Mouse (Mus musculus) heart, postnatal 0 days (tissue): Measurements from ENCODE around the gene Smg1. TPM values are rescaled to one million over a fixed set of nuclear protein-coding genes. Genes with fewer than 3 reads are reported as not detected.
"Not testable (repeated sequence)": the region's sequence is repeated elsewhere in the genome, so short reads cannot be mapped to it uniquely, and the experiment has no call there.

ENCODE experiments used
- ATAC-seq: fragments of 200-750 bp; cut with Nextera tagmentation; 2 replicates; pipeline ENCODE4 v1.8.0; 2017; ENCODE audit warnings: low read depth, moderate number of reproducible peaks, moderate library complexity; ENCODE audit not compliant: insufficient read depth
- DNase-seq: peaks from one replicate; pipeline ENCODE4 v3.0.0-alpha.2; 2016; ENCODE audit warnings: low spot score
- H3K27ac ChIP-seq: fragments of 300-500 bp; sonication (generic); 2 replicates; pipeline ENCODE4 v1.5.1; 2014; ENCODE audit warnings: low read depth, mild to moderate bottlenecking
- H3K27me3 ChIP-seq: fragments of 300-500 bp; sonication (generic); 2 replicates; pipeline ENCODE4 v1.6.1; 2014; ENCODE audit warnings: low read length, mixed read lengths; ENCODE audit not compliant: control insufficient read depth, insufficient read depth
- H3K36me3 ChIP-seq: fragments of 300-500 bp; sonication (generic); replicated peaks from 2 replicates; pipeline ENCODE4 v1.6.1; 2014; ENCODE audit warnings: low read length, mixed read lengths; ENCODE audit not compliant: control insufficient read depth, insufficient read depth
- H3K4me1 ChIP-seq: fragments of 300-500 bp; sonication (generic); 2 replicates; pipeline ENCODE4 v1.6.1; 2014; ENCODE audit warnings: antibody characterized with exemption; ENCODE audit not compliant: control insufficient read depth, insufficient read depth
- H3K4me2 ChIP-seq: fragments of 300-500 bp; sonication (generic); 2 replicates; pipeline ENCODE4 v1.6.1; 2014; ENCODE audit warnings: low read depth, mild to moderate bottlenecking, low read length, moderate library complexity
- H3K4me3 ChIP-seq: fragments of 300-500 bp; sonication (generic); 2 replicates; pipeline ENCODE4 v1.5.1; 2014; ENCODE audit warnings: low read depth, low read length
- H3K9ac ChIP-seq: fragments of 300-500 bp; sonication (generic); replicated peaks from 2 replicates; pipeline ENCODE4 v1.6.1; 2014; ENCODE audit warnings: low read depth, low read length, mixed read lengths
- H3K9me3 ChIP-seq: fragments of 300-500 bp; sonication (generic); replicated peaks from 2 replicates; pipeline ENCODE4 v1.6.1; 2016; ENCODE audit warnings: low read length; ENCODE audit not compliant: control insufficient read depth
- CTCF ChIP-seq: IDR thresholded peaks from 2 replicates; pipeline ENCODE4 v1.5.1; 2016; ENCODE audit warnings: antibody characterized with exemption, control low read depth, low read depth
- EP300 ChIP-seq: IDR thresholded peaks from 2 replicates; pipeline ENCODE4 v1.6.1; 2016; ENCODE audit warnings: antibody characterized with exemption, low read depth
- WGBS: fragments of 180-500 bp; shearing (Covaris S2); extraction: QIAGEN DNeasy Blood & Tissue Kit; methylation state at CpG from one replicate; pipeline ENCODE4 v1.1.7; 2014; 5-methylcytosine and 5-hydroxymethylcytosine counted together
- polyA plus RNA-seq: library from polyadenylated mRNA; unstranded; fragments of >200 nt; fragmentation: Nextera tagmentation; extraction: Ambion mirVana; gene quantifications from 2 replicates; pipeline ENCODE4 v1.2.1, GENCODE M21; 2015
- total RNA-seq: library from RNA; depleted of rRNA; stranded (reverse); fragments of >200 nt; gene quantifications from 2 replicates; pipeline ENCODE4 v1.2.3, GENCODE M21; 2014; ENCODE audit warnings: low replicate concordance

Smg1 gene
- total and polyA plus RNA-seq, 2 experiments from 2014 or later = 8.7 to 35.2 TPM

DNA sequence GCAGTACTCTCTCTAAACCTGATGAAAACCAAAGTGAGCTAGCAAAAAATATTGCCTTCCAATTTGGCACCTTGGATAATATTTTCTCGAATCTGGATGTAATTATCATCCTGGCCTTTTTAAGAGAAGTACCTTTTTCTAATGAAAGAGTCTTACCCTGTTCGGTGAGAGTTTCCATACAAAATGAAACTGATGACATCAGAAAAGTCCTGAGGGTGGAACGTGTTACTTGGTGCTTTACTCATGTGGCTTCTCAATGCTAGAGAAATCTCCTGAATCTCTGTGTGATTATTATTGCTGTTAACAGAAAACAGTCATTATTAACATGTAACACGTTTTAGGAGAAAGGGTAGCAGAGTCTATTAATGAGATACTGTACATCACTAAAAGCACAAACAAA is 57.6 kb downstream of the Smg1 start:
- H3K27ac ChIP-seq = no peak overlapping the region
- peaks cover 5% of the 10 kb centered on the region for H3K4me1 ChIP-seq
- WGBS = 89% methylated on average over 4 of the region's 4 CpGs
- no peak for ATAC-seq
- H3K4me2 ChIP-seq = no peak overlapping the region
- no peaks in the 10 kb centered on the region for H3K27me3 ChIP-seq
- H3K9me3 ChIP-seq = no peaks in the 10 kb centered on the region
- DNase-seq = no peak
- H3K4me3 ChIP-seq = no peak overlapping the region
- H3K9ac ChIP-seq = no peak overlapping the region
- peaks cover 66% of the 10 kb centered on the region for H3K36me3 ChIP-seq
- no peak for TF ChIP-seq EP300
- TF ChIP-seq CTCF = no peak

DNA sequence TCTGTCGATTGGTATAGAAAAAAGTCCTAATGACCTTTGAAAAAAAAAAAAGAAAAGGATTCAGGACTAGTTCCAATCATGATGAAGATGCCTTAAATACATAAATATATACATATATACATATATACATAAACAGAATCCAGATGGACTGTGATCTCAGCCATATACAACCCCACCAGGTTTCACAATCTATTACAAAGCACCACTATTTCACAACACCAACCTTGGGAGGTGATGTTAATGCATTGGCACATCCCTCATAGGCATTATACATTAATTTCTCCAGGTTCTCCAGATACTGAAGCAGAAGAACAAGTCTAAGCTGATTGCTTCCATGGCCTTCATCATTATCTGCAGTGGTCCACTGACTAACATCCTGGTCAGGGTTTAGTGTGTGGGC is 58.9 kb downstream of the Smg1 start:
- Histone ChIP-seq H3K4me3 (no peak overlapping the region), H3K36me3 (peaks cover 66% of the 10 kb centered on the region)

DNA sequence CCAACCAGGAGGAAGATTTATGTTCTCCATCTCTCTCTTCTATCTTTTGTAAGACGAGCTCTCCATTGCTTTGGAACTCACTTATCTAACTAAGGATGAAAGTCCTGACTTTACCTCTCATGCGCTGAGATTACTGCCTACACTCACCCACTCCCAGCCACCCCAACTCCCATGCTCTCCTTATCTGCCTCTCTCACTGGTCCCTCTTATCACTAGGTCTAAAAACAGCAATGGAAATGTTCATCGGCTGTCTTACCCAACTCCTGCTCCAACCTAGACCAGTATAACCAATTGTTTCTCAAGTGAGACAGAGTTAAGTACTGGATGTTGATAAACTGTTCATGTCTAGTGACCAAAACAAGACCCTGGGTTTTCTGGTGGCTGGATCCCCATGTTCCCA is 62.3 kb downstream of the Smg1 start:
- TF ChIP-seq EP300 = no peak
- no peak for TF ChIP-seq CTCF
- Histone ChIP-seq H3K9me3 (no peaks in the 10 kb centered on the region), H3K4me1 (peaks cover 7% of the 10 kb centered on the region), H3K4me2 (no peak overlapping the region), H3K36me3 (peaks cover 76% of the 10 kb centered on the region), H3K9ac (no peak overlapping the region), H3K4me3 (no peak overlapping the region), H3K27ac (peak overlapping the region; percentile 52), H3K27me3 (no peaks in the 10 kb centered on the region)
- WGBS = 34% methylated on average over 3 of the region's 3 CpGs
- peak; percentile 27; the same call in 1 of the 2 replicates for ATAC-seq
- DNase-seq = no peak

More for the DNA sequence above, 58.9 kb downstream of the Smg1 start:
- Histone ChIP-seq H3K9ac (no peak overlapping the region), H3K4me1 (peaks cover 7% of the 10 kb centered on the region), H3K4me2 (no peak overlapping the region), H3K27ac (no peak overlapping the region), H3K27me3 (no peaks in the 10 kb centered on the region), H3K9me3 (no peaks in the 10 kb centered on the region)
- 77% methylated on average over 1 of the region's 1 CpGs for whole genome bisulfite sequencing
- ATAC-seq (no peak), DNase-seq (no peak)
- no peak for TF ChIP-seq EP300
- no peak for TF ChIP-seq CTCF

DNA sequence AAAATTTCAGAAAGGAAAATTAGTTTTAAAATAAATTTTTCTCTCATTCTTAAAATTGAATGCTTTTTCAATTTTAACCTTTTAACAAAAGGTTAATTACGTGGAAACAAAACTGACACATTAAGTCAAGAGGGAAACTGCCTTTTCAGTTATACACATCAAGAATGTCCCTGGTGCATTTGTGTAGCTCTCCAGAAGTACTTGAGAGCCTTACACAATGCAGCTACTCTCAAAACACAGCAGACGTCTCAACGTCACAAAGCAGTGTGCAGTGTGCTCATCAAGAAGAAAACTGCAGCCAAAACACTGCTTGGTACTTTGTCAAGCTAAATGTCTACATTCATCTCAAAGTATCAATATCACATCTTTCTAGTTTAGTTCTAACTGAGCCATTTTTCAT is 63.7 kb downstream of the Smg1 start:
- peaks cover 68% of the 10 kb centered on the region for H3K36me3 ChIP-seq

DNA sequence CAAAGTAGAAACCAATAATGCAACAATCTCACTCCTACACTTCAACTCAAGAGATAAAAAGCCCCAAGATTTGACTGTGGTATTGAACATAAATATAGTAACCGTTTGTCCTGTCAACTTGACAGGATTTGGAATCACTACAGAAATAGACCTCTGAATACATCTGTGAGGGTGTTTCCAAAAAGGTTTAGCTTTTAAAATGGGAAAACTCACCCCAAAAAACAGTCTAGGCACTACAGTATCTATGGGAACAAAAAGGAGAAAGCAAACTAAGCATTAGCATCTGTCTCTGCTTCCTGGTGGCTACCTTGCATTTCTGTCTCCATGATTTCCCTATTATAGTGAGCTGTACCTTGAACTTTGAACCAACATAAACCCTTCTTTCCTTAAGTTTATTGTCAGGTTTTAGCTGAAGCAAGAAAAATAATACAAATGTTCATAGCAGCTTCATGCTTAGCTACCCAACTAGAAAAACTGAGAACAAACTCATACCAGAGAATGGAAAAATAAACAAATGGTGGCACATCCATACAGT is 67.6 kb downstream of the Smg1 start:
- H3K27ac ChIP-seq = no peak overlapping the region
- no peak overlapping the region for H3K4me2 ChIP-seq
- no peak overlapping the region for H3K4me3 ChIP-seq
- peaks cover 70% of the 10 kb centered on the region for H3K36me3 ChIP-seq
- DNase-seq = no peak
- TF ChIP-seq CTCF (no peak), EP300 (no peak)
- no peak overlapping the region for H3K9ac ChIP-seq
- WGBS = 44% methylated on average over 1 of the region's 1 CpGs
- peaks cover 2% of the 10 kb centered on the region for H3K4me1 ChIP-seq
- H3K27me3 ChIP-seq = no peaks in the 10 kb centered on the region
- H3K9me3 ChIP-seq = no peaks in the 10 kb centered on the region
- no peak for ATAC-seq

More for the DNA sequence above, 63.7 kb downstream of the Smg1 start:
- Histone ChIP-seq H3K9ac (no peak overlapping the region), H3K4me2 (no peak overlapping the region), H3K4me1 (peaks cover 7% of the 10 kb centered on the region), H3K4me3 (no peak overlapping the region), H3K27me3 (no peaks in the 10 kb centered on the region), H3K27ac (no peak overlapping the region), H3K9me3 (no peaks in the 10 kb centered on the region)
- TF ChIP-seq EP300 (no peak), CTCF (no peak)
- 77% methylated on average over 3 of the region's 3 CpGs for WGBS
- DNase-seq (no peak), ATAC-seq (no peak)

DNA sequence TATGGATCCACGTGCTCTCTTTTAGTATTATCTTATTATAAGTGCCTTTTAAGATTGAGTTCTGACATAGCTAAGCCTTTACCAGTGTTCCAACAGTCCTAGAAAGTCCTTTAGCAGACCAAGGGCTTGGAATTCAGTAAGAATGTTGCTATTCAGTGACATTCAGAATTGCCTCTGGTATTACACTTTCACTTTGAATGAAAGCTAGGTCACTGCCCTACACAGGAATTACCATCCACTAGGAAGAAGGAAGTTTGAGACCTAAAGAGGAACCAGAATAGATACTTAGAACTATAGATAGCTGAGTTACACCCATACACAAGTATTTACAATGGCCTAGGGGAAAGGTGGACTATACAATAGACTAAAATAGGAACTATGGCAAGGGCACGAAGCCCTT is 73.3 kb downstream of the Smg1 start:
- H3K9me3 ChIP-seq, H3K4me1 ChIP-seq, H3K4me3 ChIP-seq, H3K27ac ChIP-seq, H3K9ac ChIP-seq, H3K27me3 ChIP-seq, ATAC-seq, H3K4me2 ChIP-seq, DNase-seq: not testable (repeated sequence)
- 72% methylated on average over 2 of the region's 2 CpGs for WGBS
- peaks cover 77% of the 10 kb centered on the region for H3K36me3 ChIP-seq
